Comparison of ENCODE assay signal across 16 mouse cellular contexts in genomic region chr10:7103872-7104271, GRCm38 (mm10). TPM values are rescaled to one million over a fixed set of nuclear protein-coding genes. Genes with fewer than 3 reads are reported as not detected.
"Had no signal": no experiment of that assay in that cellular context is flagged by ENCODE, and none has a peak within 500 bp of the region (broad histone marks: within the 10 kb centered on the region; RNA-seq: fewer than 3 reads in every experiment).

No protein-coding gene starts in this region.

- H3K4me2 ChIP-seq: liver, embryonic 12.5 days; lung, embryonic 14.5 days; midbrain, embryonic 12.5 days; neural tube, embryonic 13.5 days; stomach, embryonic 15.5 days had no signal

- H3K27me3 ChIP-seq: liver, embryonic 12.5 days; midbrain, embryonic 12.5 days; neural tube, embryonic 13.5 days; stomach, embryonic 15.5 days had no signal

- H3K27ac ChIP-seq: left cerebral cortex, adult 2 months; liver, embryonic 12.5 days; midbrain, embryonic 12.5 days; neural tube, embryonic 13.5 days; stomach, embryonic 15.5 days had no signal

- H3K9ac ChIP-seq: liver, embryonic 12.5 days; lung, embryonic 14.5 days; midbrain, embryonic 12.5 days; neural tube, embryonic 13.5 days; stomach, embryonic 15.5 days had no signal

- ATAC-seq: liver, embryonic 12.5 days; midbrain, embryonic 16.5 days had no signal

- H3K4me1 ChIP-seq: liver, embryonic 12.5 days; midbrain, embryonic 12.5 days; neural tube, embryonic 13.5 days; stomach, embryonic 15.5 days had no signal

- H3K36me3 ChIP-seq: liver, embryonic 12.5 days; midbrain, embryonic 12.5 days; neural tube, embryonic 13.5 days; stomach, embryonic 15.5 days had no signal

- H3K9me3 ChIP-seq: liver, embryonic 12.5 days; midbrain, embryonic 12.5 days; neural tube, embryonic 13.5 days; stomach, embryonic 15.5 days had no signal

- DNase-seq: kidney, adult 8-10 months; kidney, postnatal 25 days; lung, embryonic 14.5 days; lung, postnatal 14 days; retina, postnatal 1 day; right cerebral cortex, postnatal 4 days; spleen, adult 18-20 months; thymus, adult 2 months; thymus, postnatal 36 days had no signal

- H3K4me3 ChIP-seq: left cerebral cortex, adult 2 months; liver, embryonic 12.5 days; midbrain, embryonic 12.5 days; neural tube, embryonic 13.5 days; stomach, embryonic 15.5 days had no signal

RNA-seq across cellular contexts. Expression of gene Ipcef1, which starts 51.6 kb away (rescaled TPM):
- polyA plus RNA-seq: testis, adult 2 months had no signal
